Mouse (Mus musculus) thymus, postnatal 0 days (tissue): ENCODE results near the gene Lrrtm4. TPM values are rescaled to one million over a fixed set of nuclear protein-coding genes. Genes with fewer than 3 reads are reported as not detected.

Experiments used
- DNase-seq: peaks from one replicate; pipeline ENCODE4 v3.0.0-alpha.2; 2015; ENCODE audit warnings: low spot score
- polyA plus RNA-seq: library from polyadenylated mRNA; unstranded; fragments of >200 nt; fragmentation: Nextera tagmentation; extraction: Ambion mirVana; gene quantifications from 2 replicates; pipeline ENCODE4 v1.2.1, GENCODE M21; 2015

Gene Lrrtm4
- polyA plus RNA-seq, 1 experiment from 2014 or later: 0.04 TPM

DNA sequence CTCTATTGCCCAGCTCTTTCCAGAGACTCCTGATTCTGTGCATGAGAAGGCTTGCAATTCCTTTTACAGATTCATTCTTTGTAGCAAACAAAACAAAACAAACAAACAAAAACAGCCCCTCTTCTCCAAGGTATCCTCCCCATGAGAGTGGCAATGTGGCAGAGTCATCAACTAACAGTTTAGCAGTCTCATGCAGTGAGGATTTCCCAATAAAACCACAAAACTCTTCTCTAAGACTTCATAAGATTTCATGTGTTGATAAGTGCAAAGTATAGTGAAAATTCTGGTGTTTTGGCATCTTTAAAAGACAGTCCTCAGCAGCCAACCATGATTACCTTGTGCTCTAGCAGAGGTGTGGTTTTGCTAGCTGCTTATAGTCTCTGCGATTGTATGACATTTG lies 284.9 kb downstream of the Lrrtm4 start:
- no peak for DNase-seq

DNA sequence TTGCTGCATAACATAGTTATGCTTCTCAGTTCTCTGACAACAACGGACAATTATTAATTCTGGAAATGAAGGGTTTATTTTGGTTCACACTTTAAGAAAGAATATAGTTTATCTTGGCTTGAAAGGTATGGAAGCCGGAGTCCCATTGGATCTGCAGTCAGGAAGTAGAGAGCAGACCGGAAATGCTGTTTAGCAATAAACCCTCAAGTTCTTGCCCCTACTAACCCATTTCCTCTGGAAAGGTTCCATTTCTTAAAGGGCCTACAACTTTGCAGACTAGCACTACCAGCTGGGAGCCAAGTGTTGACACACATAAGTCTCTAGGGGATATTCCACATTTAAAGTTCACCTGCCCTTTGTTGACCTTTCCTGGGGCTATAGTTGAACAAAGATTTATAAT lies 309.7 kb downstream of the Lrrtm4 start:
- no peak for DNase-seq

GRCm38 (mm10) chr6:80331751-80332150 lies 313.1 kb downstream of the Lrrtm4 start:
- DNase-seq: no peak

- DNase-seq: no peak
Observed at GRCm38 (mm10) chr6:80352307-80352706, 333.6 kb downstream of the Lrrtm4 start.

DNA sequence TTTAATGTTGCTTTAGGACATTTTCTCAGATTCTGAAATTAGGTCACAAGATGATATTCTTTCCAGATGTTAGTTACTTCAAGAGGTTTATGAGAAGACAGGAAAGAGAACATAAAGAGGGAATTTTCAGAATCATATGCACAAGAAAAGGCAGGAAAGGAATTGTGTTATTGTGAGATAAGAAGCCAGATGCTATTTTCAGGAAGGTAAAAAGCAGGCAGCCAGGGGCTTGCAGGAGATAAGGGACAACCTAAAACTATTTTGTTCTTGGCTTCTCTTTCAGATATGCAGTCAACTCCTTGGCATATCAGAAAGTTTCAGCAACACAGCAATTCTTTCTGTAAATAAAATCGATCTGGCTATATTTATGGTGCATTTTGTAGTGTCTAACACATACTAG lies 338.4 kb downstream of the Lrrtm4 start:
- DNase-seq: no peak

GRCm38 (mm10) chr6:80363593-80363992 lies 344.9 kb downstream of the Lrrtm4 start:
- no peak for DNase-seq

- DNase-seq: no peak
Observed at GRCm38 (mm10) chr6:80366532-80366931, 347.9 kb downstream of the Lrrtm4 start.

DNA sequence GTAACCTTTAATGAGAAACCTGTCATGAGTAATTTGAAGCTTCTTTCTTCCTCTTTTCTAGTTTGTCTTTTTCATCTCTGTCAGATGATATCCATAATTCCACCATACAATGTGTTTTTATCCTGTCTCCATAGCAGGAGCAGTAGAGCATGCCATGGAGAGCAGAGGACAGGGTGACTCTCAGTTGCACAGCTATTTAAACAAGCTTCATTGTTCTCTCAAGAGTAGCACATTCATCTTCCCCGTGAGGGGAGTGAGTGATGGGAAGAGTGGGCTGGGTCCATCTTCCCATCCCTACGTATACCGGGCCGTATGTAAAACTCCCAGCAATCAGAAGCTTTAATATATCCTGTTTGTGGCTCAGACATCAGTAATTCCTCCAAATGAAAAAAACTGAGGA lies 370.9 kb downstream of the Lrrtm4 start:
- no peak for DNase-seq

- DNase-seq: no peak
Observed at GRCm38 (mm10) chr6:80406757-80407156, 388.1 kb downstream of the Lrrtm4 start.

DNA sequence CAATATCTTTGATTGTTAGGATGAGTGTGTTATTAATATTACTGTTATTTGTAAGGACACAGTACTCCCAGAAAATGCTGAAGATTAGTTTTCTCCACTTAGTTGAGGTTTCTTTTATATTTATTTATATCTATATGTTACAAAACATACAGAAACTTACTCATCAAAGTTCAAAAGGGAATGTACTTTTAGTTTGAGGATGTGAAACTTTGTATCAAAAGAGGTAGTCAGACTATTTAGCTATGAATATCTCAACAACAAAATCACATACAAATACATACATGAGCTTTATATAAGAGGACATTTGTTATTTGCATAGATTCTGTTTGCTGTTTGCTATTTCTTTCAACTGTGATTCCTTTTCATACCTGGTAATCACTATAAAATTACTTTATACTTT lies 421.5 kb downstream of the Lrrtm4 start:
- DNase-seq: no peak

- no peak for DNase-seq
Observed at GRCm38 (mm10) chr6:80470546-80470945, 451.9 kb downstream of the Lrrtm4 start.

DNA sequence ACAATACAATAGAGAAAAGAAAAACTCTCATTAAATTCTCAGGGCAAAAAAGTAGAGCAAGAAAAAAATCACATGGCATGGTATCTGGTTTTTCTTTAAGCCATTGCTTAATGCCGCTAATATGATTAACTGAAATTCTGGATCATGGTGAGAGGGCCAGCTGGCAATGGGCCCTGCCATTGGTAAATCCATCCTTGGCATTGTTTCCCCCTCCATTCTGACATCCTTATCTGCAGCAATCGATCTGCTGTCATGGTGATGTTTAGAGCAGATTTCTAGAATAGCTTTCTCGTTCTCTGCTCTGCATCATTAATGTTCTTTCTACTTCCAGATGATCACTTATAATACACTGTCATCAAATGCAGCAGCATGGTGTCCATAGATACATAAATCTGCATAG lies 457.5 kb downstream of the Lrrtm4 start:
- DNase-seq: no peak

DNA sequence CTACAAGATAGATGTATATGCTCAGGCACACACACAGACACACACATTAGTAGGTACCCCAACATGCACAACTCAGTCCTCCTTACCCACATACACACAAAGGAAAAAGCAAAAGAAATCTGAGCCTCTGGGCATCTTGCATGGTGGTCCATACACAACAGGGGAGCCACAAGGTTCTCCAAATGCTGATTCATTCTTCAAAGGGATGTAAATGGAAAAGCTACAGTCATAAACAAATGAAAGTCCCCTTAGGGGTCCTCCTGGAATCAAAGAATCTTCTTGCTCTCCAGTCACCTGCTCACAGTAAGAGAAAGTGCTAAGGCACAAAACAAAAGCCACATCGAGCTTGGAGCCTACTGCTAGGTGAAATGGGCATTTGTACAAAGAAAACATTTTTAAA lies 526.3 kb downstream of the Lrrtm4 start:
- no peak for DNase-seq

GRCm38 (mm10) chr6:80549907-80550306 lies 531.2 kb downstream of the Lrrtm4 start:
- no peak for DNase-seq

DNA sequence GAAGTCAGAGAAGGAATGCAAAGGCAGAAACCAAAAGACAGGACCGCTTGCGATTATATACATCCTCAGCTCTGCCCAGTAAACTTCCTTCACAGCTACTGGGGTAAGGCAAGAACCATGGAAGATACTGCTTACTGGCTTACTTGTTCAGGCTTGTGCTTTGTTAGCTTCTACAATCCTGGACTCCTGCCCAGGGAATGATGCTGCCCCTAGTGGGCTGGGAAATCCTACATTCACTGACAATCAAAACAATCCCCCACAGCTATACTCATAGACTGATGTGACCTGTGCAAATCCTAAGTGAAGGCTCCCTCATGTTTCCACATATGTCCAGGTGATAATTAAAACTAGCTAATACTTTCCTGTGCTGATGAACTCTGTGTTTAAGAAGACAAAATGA lies 534.7 kb downstream of the Lrrtm4 start:
- DNase-seq: no peak

DNA sequence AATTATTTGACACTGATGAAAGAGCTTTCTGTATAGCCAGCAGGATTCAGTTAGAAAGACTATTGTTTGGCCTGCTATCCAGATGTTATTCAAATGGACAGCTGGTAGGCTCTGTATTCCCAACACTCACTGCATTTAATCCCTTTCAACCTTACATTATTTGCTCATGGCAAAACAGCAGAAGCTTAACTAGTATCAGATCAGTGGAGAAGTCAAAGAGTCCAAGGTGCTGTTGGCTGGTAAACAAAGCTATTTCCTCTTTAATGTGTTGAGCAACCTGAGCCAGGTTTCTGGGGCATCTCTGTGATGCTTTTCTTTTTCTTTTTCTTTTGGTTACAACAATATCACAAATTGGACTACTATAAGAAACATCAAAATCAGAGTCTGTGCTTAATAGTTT lies 536.3 kb downstream of the Lrrtm4 start:
- no peak for DNase-seq

DNA sequence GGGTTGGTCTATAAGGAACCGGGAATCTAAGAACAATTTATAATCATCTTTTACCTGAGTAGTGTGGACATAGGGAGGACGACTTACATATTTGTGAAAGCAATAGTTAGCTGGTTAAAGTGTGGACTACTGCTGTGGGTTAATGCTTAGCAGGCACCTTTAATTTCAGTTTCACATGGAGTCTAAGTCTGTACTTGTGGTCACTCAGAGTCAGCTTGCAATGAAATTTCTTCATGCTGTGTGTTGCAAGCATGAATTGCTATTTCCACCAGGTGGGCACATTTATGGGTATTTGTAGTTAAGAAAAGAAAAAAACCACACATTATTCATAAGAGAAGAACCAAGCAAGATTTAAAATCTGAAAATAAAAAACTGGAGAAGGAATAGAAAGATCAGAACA lies 558.5 kb downstream of the Lrrtm4 start:
- no peak for DNase-seq

- DNase-seq: no peak
Observed at GRCm38 (mm10) chr6:80582225-80582624, 563.5 kb downstream of the Lrrtm4 start.

DNA sequence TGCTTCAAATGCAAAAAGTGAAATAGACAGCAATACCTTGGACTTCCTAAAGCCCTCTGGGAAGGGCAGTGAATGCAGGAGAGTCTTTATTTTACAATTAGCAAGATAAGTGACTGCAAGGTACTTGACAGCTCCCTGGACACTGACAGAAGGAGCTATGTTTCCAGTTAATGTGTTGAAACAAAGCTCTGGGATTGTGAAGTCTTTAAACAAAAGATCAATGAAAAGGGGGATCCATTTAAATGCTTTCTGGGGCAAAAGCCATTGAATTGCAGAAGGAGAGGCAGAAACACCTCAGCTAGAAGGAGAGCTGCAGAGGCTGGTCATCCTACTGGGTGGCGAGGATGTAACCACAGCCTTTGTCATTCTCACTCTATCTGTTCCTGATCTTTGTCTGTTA lies 571.1 kb downstream of the Lrrtm4 start:
- no peak for DNase-seq

DNA sequence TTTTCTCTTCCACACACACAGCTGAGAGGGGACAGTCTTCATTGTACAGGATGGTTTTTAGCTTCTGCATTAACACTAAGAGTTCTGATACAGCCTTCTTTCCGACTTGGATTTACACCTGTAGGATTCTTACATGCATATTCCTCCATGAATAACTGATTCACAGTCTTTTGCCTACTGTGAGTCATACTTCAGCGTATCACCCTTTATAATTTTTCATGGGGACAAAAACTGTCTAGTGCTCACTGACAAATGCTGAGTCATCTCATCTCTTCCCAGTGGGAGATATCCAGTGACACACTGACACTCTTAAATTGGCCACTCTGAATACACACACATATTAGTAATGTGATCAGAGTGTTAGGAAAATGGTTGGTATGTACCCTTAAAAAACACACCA lies 600.8 kb downstream of the Lrrtm4 start:
- no peak for DNase-seq

DNA sequence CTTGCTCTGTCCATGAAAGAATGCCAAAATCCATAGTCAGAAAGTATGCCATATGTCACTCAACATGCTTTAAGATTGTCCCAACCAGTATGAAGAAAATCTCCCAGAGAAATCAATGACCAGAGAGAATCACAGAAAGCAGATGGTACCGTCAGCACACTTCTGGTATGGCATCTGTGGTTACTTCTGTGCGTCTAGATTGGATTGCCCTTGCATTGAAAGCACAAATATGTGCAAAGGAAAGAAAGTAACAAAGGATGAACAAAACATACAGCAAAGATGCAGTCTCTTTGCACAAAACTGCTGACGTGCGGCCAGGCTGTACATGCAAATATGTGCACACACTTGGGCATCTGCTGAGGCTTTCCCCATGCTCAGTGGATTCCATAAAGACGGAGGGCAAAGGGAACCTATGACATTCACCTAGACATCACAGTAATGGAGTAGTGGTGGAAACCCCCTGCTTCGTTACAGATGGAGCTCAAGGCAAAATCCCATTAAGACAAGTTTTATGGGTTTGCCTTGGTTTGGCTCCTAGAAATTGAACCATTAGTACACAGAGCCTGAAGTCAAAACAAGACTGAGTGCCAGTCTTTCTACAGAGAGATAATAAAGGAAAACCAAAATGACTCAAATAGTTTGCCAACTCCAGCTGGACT lies 604.1 kb downstream of the Lrrtm4 start:
- DNase-seq: no peak

DNA sequence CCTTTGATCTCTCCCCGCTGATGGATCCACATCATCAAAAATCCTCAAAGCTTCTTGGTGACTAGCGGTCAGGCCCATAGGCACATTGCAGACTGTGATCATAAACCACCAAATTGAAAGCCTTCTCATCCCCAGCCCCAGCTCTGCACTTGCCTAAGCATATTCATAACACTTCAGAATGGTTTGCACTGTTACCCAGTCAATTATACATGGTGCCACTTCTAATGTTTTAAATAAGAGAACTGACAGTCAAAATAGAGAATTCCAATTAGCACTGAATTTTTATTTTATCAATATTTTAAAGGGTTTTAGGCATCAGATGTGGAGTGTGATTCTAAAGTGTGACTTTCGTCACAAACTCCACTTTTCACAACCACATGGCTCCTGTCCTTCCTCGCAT lies 606.8 kb downstream of the Lrrtm4 start:
- no peak for DNase-seq

DNA sequence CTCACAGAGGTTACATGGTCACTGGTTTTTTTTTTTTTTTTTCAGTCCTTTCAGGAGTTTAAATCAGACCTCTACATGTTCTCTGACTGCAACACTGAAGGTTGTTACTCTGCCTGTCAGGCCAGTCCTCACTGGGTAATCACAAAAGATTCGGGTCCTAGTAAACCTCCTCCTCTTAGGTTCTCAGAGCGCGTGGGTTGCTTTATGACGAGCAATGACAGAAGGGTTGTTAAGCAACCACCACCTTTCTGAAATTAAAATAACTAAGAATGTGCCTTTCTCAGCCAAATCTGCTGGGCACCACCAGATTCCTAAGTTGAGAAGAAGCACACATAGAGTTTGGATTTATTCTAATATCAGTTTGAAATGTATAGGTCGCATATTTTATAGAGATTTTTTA lies 644.1 kb downstream of the Lrrtm4 start:
- DNase-seq: no peak

- no peak for DNase-seq
Observed at GRCm38 (mm10) chr6:80664039-80664438, 645.4 kb downstream of the Lrrtm4 start.
